In genomic region chr8:98496793-98497192, GRCm38 (mm10) we compare ENCODE assay signal across 29 mouse cellular contexts.
"Had no signal": no experiment of that assay in that cellular context is flagged by ENCODE, and none has a peak within 500 bp of the region (broad histone marks: within the 10 kb centered on the region; RNA-seq: fewer than 3 reads in every experiment).

No protein-coding gene starts in this region.

- H3K36me3 ChIP-seq: limb, embryonic 15.5 days; liver, embryonic 12.5 days; liver, embryonic 13.5 days; liver, embryonic 15.5 days; lung, embryonic 15.5 days; midbrain, embryonic 10.5 days; midbrain, embryonic 12.5 days; midbrain, embryonic 13.5 days; midbrain, embryonic 15.5 days; neural tube, embryonic 12.5 days had no signal

- H3K4me3 ChIP-seq: left cerebral cortex, adult 2 months; limb, embryonic 15.5 days; liver, embryonic 12.5 days; liver, embryonic 13.5 days; liver, embryonic 15.5 days; lung, embryonic 15.5 days; megakaryocyte, embryonic 14.5 days; midbrain, embryonic 10.5 days; midbrain, embryonic 12.5 days; midbrain, embryonic 13.5 days; midbrain, embryonic 15.5 days; myocyte; neural tube, embryonic 12.5 days had no signal

- H3K4me1 ChIP-seq: limb, embryonic 15.5 days; liver, embryonic 12.5 days; liver, embryonic 13.5 days; liver, embryonic 15.5 days; lung, embryonic 15.5 days; megakaryocyte, embryonic 14.5 days; midbrain, embryonic 10.5 days; midbrain, embryonic 12.5 days; midbrain, embryonic 13.5 days; midbrain, embryonic 15.5 days; neural tube, embryonic 12.5 days had no signal

- H3K27ac ChIP-seq: left cerebral cortex, adult 2 months; limb, embryonic 15.5 days; liver, embryonic 12.5 days; liver, embryonic 13.5 days; liver, embryonic 14.5 days; liver, embryonic 15.5 days; lung, embryonic 15.5 days; macrophage; midbrain, embryonic 10.5 days; midbrain, embryonic 12.5 days; midbrain, embryonic 13.5 days; midbrain, embryonic 15.5 days; neural tube, embryonic 12.5 days had no signal

- ATAC-seq: liver, embryonic 12.5 days; liver, postnatal 0 days; lung, postnatal 0 days; midbrain, embryonic 13.5 days; midbrain, embryonic 15.5 days; midbrain, embryonic 16.5 days had no signal

- H3K9me3 ChIP-seq: limb, embryonic 15.5 days; liver, embryonic 12.5 days; liver, embryonic 13.5 days; liver, embryonic 15.5 days; lung, embryonic 15.5 days; megakaryocyte, embryonic 14.5 days; midbrain, embryonic 10.5 days; midbrain, embryonic 12.5 days; midbrain, embryonic 13.5 days; midbrain, embryonic 15.5 days; neural tube, embryonic 12.5 days had no signal

- H3K4me2 ChIP-seq: limb, embryonic 15.5 days; liver, embryonic 11.5 days; liver, embryonic 12.5 days; liver, embryonic 13.5 days; liver, embryonic 15.5 days; lung, embryonic 14.5 days; lung, embryonic 15.5 days; midbrain, embryonic 11.5 days; midbrain, embryonic 12.5 days; midbrain, embryonic 13.5 days; midbrain, embryonic 15.5 days; neural tube, embryonic 12.5 days had no signal

- H3K9ac ChIP-seq: limb, embryonic 15.5 days; liver, embryonic 12.5 days; liver, embryonic 13.5 days; liver, embryonic 14.5 days; liver, embryonic 15.5 days; liver, postnatal 0 days; lung, embryonic 14.5 days; lung, embryonic 15.5 days; midbrain, embryonic 12.5 days; midbrain, embryonic 13.5 days; midbrain, embryonic 15.5 days; neural tube, embryonic 12.5 days had no signal

- H3K27me3 ChIP-seq: limb, embryonic 15.5 days; liver, embryonic 12.5 days; liver, embryonic 13.5 days; liver, embryonic 15.5 days; lung, embryonic 15.5 days; megakaryocyte, embryonic 14.5 days; midbrain, embryonic 12.5 days; midbrain, embryonic 13.5 days; midbrain, embryonic 15.5 days; neural tube, embryonic 12.5 days had no signal

- DNase-seq: left cerebral cortex, postnatal 4 days; liver, embryonic 13.5 days; liver, postnatal 0 days; lung, adult 18-20 months; lung, adult 2 months; lung, embryonic 14.5 days; lung, postnatal 10 days; lung, postnatal 14 days; lung, postnatal 36 days; lung, postnatal 4 days; midbrain, embryonic 14.5 days had no signal
